Mouse (Mus musculus) limb, embryonic 12.5 days (tissue): Measurements from ENCODE around the gene Gata2. TPM values are rescaled to one million over a fixed set of nuclear protein-coding genes. Genes with fewer than 3 reads are reported as not detected.
A peak's percentile ranks its signal among the peaks of the same experiment; 100 is the strongest.
"Not testable (repeated sequence)": the region's sequence is repeated elsewhere in the genome, so short reads cannot be mapped to it uniquely, and the experiment has no call there.

Source experiments
- ATAC-seq: fragments of 200-750 bp; cut with Nextera tagmentation; 2 replicates; pipeline ENCODE4 v1.8.0; 2017; ENCODE audit warnings: low read depth, moderate TSS enrichment; ENCODE audit not compliant: insufficient number of reproducible peaks, insufficient read depth, low FRiP score, low TSS enrichment
- H3K27ac ChIP-seq: fragments of 300-500 bp; sonication (generic); 2 replicates; pipeline ENCODE4 v1.5.1; 2016; ENCODE audit warnings: mild to moderate bottlenecking, moderate library complexity
- H3K27me3 ChIP-seq: fragments of 300-500 bp; sonication (generic); 2 replicates; pipeline ENCODE4 v1.6.1; 2016; ENCODE audit warnings: mild to moderate bottlenecking, moderate library complexity
- H3K36me3 ChIP-seq: fragments of 300-500 bp; sonication (generic); 2 replicates; pipeline ENCODE4 v1.6.1; 2016; ENCODE audit warnings: mild to moderate bottlenecking, moderate library complexity
- H3K4me1 ChIP-seq: fragments of 300-500 bp; sonication (generic); replicated peaks from 2 replicates; pipeline ENCODE4 v1.6.1; 2016
- H3K4me2 ChIP-seq: fragments of 300-500 bp; sonication (generic); 2 replicates; pipeline ENCODE4 v1.6.1; 2016; ENCODE audit warnings: mild to moderate bottlenecking, moderate library complexity
- H3K4me3 ChIP-seq: fragments of 300-500 bp; sonication (generic); replicated peaks from 2 replicates; pipeline ENCODE4 v1.5.1; 2016; ENCODE audit warnings: mild to moderate bottlenecking
- H3K9ac ChIP-seq: fragments of 300-500 bp; sonication (generic); replicated peaks from 2 replicates; pipeline ENCODE4 v1.6.1; 2016; ENCODE audit warnings: mild to moderate bottlenecking, moderate library complexity
- H3K9me3 ChIP-seq: fragments of 300-500 bp; sonication (generic); 2 replicates; pipeline ENCODE4 v1.6.1; 2016; ENCODE audit warnings: mild to moderate bottlenecking, moderate library complexity
- WGBS: fragments of 180-500 bp; shearing (Covaris S2); methylation state at CpG from one replicate; pipeline ENCODE4 v1.1.7; 2016; 5-methylcytosine and 5-hydroxymethylcytosine counted together
- polyA plus RNA-seq: library from polyadenylated mRNA; unstranded; fragments of >200 nt; fragmentation: Nextera tagmentation; extraction: Ambion mirVana; gene quantifications from 2 replicates; pipeline ENCODE4 v1.2.1, GENCODE M21; 2016

Gene Gata2
- polyA plus RNA-seq: 5.7 and 8.6 TPM in 2 replicates

DNA sequence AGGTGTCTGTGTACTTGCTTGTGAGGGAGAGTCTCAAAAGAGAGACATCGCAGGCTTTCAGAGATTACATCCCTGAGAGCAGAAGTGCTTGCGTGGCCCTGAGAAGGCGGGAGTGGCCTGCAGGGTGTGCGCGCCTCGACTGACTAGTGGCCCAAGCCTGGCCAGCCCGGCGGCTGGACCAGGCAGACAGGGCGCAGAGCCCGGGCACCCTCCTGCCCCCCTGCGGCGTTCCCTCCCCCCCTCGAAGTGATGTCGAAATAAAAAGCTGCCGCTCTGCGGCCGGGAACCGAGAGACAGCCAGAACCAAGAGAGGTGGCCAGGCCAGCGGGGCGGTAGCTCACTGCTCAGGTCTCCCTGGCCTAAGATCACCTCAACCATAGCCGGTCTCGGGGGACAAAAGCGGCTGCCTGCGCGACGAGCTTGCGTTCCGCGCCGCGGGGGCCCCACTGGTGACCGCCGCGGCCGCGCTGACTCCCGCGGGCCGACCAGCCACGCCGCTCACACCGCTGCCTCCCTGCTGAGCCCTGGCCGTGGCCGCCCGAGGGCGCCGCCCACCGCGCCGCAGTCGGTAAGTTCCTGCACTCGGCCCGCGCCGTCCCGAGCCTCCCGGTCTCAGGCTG is at the start of gene Gata2:
Gata2 (plus strand) TSS at position 459 of the 620 bp plus-strand sequence.
- under 1% methylated on average over 57 of the region's 57 CpGs for WGBS
- no peak for ATAC-seq
- Histone ChIP-seq H3K27ac (no peak within 1 kb of the TSS), H3K9ac (peak within 1 kb of the TSS; percentile 42), H3K4me3 (peak within 1 kb of the TSS; percentile 41), H3K4me2 (peak within 1 kb of the TSS; percentile 60), H3K4me1 (peaks cover 45% of the 10 kb centered on the region), H3K27me3 (peaks cover 100% of the 10 kb centered on the region), H3K36me3 (no peaks in the 10 kb centered on the region), H3K9me3 (no peaks in the 10 kb centered on the region)

DNA sequence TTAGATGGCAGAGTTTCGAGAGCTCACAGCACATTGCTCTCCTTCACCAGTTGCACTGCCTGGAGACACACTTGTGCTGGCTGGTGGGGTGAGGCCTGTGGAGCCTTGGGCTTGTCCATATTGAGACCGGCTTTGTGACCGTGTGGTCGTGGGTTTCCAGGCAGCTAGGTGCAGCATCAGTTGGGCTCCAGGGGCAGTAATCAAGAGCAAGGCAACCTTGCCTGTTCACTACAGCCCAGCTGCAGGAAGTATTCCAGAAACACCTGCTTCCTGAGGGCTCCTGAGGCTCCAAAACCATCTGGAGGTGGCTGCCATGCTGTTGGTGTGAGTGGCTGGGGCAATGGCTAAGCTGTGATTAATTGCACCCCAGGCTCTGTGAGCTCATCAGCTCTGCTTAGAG is 47.9 kb upstream of the Gata2 start:
- H3K4me3 ChIP-seq: no peak overlapping the region
- H3K4me2 ChIP-seq: no peak overlapping the region
- H3K27ac ChIP-seq: no peak overlapping the region
- H3K9ac ChIP-seq: no peak overlapping the region
- H3K27me3 ChIP-seq: no peaks in the 10 kb centered on the region
- no peaks in the 10 kb centered on the region for H3K9me3 ChIP-seq
- peaks cover 9% of the 10 kb centered on the region; the same call in 1 of the 2 replicates for H3K4me1 ChIP-seq
- ATAC-seq: no peak
- WGBS: 77% methylated on average over 4 of the region's 4 CpGs
- no peaks in the 10 kb centered on the region for H3K36me3 ChIP-seq

DNA sequence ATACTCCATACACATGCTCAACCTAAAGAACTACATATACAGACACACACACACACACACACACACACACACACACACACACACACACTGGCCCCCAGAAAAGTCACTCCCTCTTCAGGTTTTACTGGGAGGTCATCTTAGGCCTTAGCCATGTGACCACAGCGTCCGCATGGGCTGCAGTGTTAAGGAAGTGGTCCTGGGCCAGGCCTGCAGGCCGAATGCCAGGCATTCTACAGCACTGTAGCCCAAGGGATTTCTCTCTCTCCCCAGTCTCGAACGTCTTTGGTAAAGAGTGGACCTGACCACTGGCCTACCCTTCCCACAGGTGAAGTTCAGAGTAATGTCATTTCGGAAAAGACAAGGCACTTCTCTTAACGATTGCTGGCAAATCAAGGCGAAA is 47.1 kb upstream of the Gata2 start:
- WGBS: 78% methylated on average over 8 of the region's 8 CpGs
- H3K4me1 ChIP-seq: peaks cover 9% of the 10 kb centered on the region; the same call in 1 of the 2 replicates
- no peak overlapping the region for H3K27ac ChIP-seq
- H3K4me3 ChIP-seq: no peak overlapping the region
- no peaks in the 10 kb centered on the region for H3K27me3 ChIP-seq
- no peaks in the 10 kb centered on the region for H3K36me3 ChIP-seq
- no peak for ATAC-seq
- H3K9ac ChIP-seq: no peak overlapping the region
- no peak overlapping the region for H3K4me2 ChIP-seq
- no peaks in the 10 kb centered on the region for H3K9me3 ChIP-seq

DNA sequence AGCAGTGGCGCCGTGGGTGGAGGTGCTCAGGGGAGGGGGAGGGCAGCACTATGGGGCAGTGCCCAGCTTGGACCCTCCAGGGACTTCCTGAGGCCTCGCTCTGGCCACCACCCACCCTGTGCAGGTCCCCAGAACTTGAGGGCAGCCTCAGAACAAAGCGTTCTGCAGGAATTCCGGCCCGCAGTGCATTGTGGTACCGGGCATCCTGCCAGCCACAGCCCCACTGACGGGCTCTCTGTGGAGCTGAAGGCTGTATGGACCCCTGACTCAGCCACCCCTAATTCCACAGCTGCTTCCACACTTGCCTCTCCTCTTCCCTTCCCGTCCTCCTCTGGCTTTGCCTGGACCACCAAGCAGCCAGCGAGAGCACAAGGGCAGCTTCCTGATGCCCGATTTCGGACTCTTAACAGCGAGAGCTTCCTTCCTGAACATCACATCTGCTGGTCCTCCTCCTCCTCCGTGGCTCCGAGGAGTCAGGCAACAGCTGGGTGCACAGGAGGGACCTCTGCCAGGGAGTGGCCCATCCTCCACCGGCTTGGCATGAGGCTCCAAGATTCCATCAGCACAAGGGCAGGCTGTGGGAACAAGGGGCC is 46.2 kb upstream of the Gata2 start:
- Histone ChIP-seq H3K27ac (no peak overlapping the region), H3K27me3 (no peaks in the 10 kb centered on the region), H3K9ac (no peak overlapping the region), H3K4me1 (peaks cover 9% of the 10 kb centered on the region; the same call in 1 of the 2 replicates), H3K4me2 (no peak overlapping the region), H3K9me3 (no peaks in the 10 kb centered on the region), H3K4me3 (no peak overlapping the region), H3K36me3 (no peaks in the 10 kb centered on the region)
- ATAC-seq: 0 out of 2 replicates have a peak, but pooled peaks have one; percentile 38
- WGBS: 76% methylated on average over 16 of the region's 16 CpGs

DNA sequence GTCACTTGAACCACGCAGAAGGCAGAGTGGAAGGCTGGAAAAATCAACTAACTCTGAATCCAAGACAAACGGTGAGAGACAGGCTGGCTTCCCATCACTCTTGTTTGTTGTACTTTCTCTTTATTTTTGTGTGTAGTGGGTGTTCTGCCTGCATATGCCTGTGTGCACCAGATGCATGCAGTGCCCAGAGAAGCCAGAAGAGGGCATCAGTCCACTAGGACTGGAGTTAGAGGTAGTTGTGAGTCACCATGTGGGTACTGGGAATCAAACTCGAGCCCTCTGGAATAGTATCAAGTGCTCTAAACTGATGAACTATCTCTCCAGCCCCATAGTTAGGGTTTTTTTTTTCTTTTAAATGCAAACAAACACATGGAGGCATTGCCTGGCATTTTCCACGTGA is 42.4 kb upstream of the Gata2 start:
- Histone ChIP-seq H3K4me3 (no peak overlapping the region), H3K9ac (no peak overlapping the region), H3K36me3 (no peaks in the 10 kb centered on the region), H3K27ac (no peak overlapping the region), H3K9me3 (no peaks in the 10 kb centered on the region), H3K4me1 (no peaks in the 10 kb centered on the region), H3K4me2 (no peak overlapping the region), H3K27me3 (no peaks in the 10 kb centered on the region)
- 78% methylated on average over 4 of the region's 4 CpGs for WGBS
- ATAC-seq: no peak

DNA sequence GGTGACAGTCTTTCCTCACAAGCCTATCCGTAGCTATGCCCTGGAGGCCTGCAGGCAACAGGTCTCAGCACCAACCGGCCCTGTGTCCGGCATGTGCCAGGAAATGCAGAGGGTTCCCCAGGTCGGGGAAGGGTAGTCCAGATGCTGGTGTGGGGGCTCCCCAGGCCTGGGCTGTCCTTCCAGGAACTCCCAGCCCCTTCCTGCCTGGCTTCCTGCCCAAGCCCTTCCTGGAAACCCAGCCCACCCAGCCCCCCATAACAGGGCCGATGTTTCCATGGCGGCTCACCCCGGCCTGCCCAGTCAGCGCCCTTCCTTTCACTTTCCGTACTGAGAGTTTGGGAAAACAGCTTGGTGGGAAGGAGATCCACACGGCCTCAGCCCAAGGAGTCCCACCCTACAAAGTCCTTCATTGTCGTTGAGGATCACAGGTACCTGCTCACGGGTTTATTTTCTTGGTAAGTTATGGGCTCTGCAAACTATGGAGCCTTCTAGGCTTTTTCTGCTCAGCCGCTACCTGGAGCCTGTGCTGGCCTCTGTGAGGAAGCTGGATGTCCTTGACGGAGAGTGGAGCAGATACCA is 41.5 kb upstream of the Gata2 start:
- Histone ChIP-seq H3K27ac (no peak overlapping the region), H3K9ac (no peak overlapping the region), H3K9me3 (no peaks in the 10 kb centered on the region), H3K36me3 (no peaks in the 10 kb centered on the region), H3K4me3 (no peak overlapping the region), H3K27me3 (no peaks in the 10 kb centered on the region), H3K4me1 (no peaks in the 10 kb centered on the region), H3K4me2 (no peak overlapping the region)
- 82% methylated on average over 14 of the region's 14 CpGs for WGBS
- ATAC-seq: no peak

DNA sequence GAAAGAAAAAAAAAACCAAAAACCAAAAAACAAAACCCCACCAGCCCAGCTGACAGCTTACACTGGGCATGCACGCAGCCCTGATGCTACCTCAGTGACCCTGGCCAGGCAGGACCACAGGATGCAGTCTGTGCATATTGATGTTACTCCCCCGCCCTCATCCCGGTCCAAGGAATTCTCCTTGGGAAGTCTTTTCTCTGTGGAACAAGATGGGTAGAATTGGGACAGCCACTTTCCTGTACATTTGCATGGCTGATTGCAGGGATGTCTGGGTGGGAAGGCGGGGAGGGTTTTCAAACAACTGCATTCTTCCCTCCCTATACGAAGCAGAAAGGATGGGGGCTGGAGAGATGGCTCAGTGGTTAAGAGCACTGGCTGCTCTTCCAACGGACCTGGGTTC is 40.7 kb upstream of the Gata2 start:
- H3K27ac ChIP-seq: no peak overlapping the region
- no peak overlapping the region for H3K4me3 ChIP-seq
- H3K4me2 ChIP-seq: no peak overlapping the region
- no peaks in the 10 kb centered on the region for H3K36me3 ChIP-seq
- no peak overlapping the region for H3K9ac ChIP-seq
- 77% methylated on average over 6 of the region's 6 CpGs for WGBS
- no peaks in the 10 kb centered on the region for H3K9me3 ChIP-seq
- no peaks in the 10 kb centered on the region for H3K27me3 ChIP-seq
- no peak for ATAC-seq
- H3K4me1 ChIP-seq: no peaks in the 10 kb centered on the region

DNA sequence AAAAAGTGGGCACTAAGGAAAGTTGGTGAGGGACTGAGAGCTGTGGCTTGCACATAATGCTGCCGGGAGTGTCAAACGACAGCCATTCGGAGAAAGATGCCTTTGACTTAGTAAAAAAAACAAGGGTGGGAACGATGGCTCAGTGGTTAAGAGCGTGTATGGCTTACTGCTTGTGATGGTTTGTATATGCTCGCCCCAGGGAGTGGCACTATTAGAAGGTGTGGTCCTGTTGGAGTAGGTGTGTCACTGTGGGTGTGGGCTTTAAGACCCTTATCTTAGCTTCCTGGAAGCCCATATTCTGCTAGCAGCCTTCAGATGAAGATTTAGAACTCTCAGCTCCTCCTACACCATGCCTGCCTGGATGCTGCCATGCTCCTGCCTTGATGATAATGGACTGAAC is 38.1 kb upstream of the Gata2 start:
- not testable (repeated sequence) for H3K9ac ChIP-seq, H3K36me3 ChIP-seq, H3K4me3 ChIP-seq, H3K27me3 ChIP-seq, H3K9me3 ChIP-seq, H3K4me2 ChIP-seq, ATAC-seq, H3K27ac ChIP-seq, H3K4me1 ChIP-seq
- 83% methylated on average over 6 of the region's 6 CpGs for WGBS

DNA sequence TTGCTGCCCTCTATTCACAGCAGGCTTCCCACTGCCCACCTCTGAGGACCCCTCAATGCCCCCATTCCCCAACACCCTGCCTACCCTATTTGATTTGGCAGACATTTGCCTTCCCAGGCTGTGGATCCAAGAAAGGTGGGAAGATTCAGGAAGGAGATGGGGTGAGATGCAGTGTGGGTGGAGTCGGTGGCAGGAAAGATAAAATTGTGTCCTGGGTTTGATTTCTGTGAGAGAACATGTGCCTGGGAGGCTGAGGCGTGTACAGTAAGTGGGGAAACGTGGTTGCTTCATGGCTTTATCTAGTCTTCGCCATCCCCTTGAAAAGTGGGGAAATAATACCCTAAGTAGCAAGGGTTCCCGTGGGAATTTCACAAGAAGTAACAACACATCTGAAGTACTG is 34.9 kb upstream of the Gata2 start:
- no peaks in the 10 kb centered on the region for H3K9me3 ChIP-seq
- no peak for ATAC-seq
- no peaks in the 10 kb centered on the region for H3K36me3 ChIP-seq
- no peak overlapping the region for H3K9ac ChIP-seq
- no peak overlapping the region for H3K4me2 ChIP-seq
- WGBS: 89% methylated on average over 5 of the region's 5 CpGs
- H3K4me1 ChIP-seq: no peaks in the 10 kb centered on the region
- no peaks in the 10 kb centered on the region for H3K27me3 ChIP-seq
- H3K4me3 ChIP-seq: no peak overlapping the region
- no peak overlapping the region for H3K27ac ChIP-seq

DNA sequence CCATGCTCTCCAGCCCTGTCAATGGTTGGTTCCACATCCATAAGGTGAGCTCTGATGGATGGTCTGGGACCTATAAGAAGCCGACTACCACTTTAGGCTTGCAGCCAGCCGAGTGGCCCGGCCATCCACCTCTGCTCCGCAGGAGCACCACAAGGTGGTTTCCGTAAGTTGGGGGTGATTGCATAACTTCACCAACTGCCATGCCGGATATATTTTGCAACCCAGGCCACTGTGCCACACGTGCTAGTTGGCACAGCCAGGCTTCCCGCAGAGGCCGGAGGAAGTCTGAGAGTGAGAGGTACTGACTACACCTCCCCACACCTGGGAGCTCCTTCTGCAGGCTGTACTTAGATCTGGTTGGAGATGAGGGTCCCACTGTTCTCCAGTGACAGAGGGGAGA is 27.6 kb upstream of the Gata2 start:
- no peaks in the 10 kb centered on the region for H3K36me3 ChIP-seq
- WGBS: 93% methylated on average over 9 of the region's 9 CpGs
- H3K4me3 ChIP-seq: no peak overlapping the region
- no peaks in the 10 kb centered on the region for H3K9me3 ChIP-seq
- no peak overlapping the region for H3K4me2 ChIP-seq
- H3K27ac ChIP-seq: no peak overlapping the region
- H3K27me3 ChIP-seq: no peaks in the 10 kb centered on the region
- H3K9ac ChIP-seq: no peak overlapping the region
- H3K4me1 ChIP-seq: no peaks in the 10 kb centered on the region
- ATAC-seq: no peak

DNA sequence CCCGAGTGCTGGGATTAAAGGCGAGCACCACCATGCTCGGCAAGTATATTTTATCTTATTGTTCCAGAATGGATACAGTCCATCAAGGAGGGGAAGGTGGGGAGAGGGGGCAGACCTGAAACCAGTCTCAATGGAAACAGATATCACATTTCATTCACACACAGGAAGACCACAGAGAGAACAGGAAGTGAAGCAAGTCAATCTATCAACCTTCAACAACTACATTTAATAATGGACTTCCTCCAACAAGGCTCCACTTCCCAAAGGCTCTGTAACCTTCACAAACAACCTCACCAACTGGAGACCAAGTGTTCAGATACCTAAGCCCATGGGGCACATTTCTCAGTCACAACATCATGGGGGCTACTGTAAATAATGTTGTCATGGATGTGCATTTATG is 19.5 kb upstream of the Gata2 start:
- H3K27ac ChIP-seq: no peak overlapping the region
- no peak for ATAC-seq
- H3K4me1 ChIP-seq: peaks cover 3% of the 10 kb centered on the region; the same call in 1 of the 2 replicates
- H3K27me3 ChIP-seq: peaks cover 4% of the 10 kb centered on the region; the same call in 1 of the 2 replicates
- H3K36me3 ChIP-seq: no peaks in the 10 kb centered on the region
- H3K4me2 ChIP-seq: no peak overlapping the region
- 92% methylated on average over 3 of the region's 3 CpGs for WGBS
- no peak overlapping the region for H3K4me3 ChIP-seq
- H3K9me3 ChIP-seq: peaks cover 11% of the 10 kb centered on the region
- H3K9ac ChIP-seq: no peak overlapping the region
